Comparison of ENCODE assay signal across 12 mouse cellular contexts in the genomic region with DNA sequence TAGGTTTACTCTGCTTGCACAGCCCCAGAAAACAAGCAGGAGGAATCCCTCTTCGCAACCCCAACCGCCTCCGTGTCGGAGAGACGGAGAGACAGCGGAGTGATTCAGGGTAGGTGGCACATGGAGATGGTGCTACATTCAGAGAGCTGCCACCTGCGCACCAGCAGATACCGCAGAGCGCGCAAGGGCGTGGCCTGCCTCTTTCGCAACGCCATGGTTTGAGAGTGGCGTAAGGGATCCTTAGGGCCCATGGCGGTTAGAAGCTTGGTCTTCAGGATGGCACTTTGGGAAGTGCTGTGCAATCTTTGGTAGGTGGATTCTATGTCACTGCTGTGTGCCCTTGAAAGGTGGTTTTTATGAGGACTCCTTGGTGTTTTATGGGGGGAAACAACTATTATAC.
"Had no signal": no experiment of that assay in that cellular context is flagged by ENCODE, and none has a peak within 500 bp of the region (broad histone marks: within the 10 kb centered on the region; RNA-seq: fewer than 3 reads in every experiment).

No protein-coding gene starts in this region.

- DNase-seq: kidney, postnatal 25 days; layer of hippocampus, adult 9-11 months; liver, embryonic 13.5 days; lung, adult 2 months; lung, postnatal 14 days; lung, postnatal 4 days; retina, postnatal 1 day; right cerebral cortex, postnatal 25 days; spleen, adult 18-20 months; thymus, postnatal 25 days had no signal

- ATAC-seq: midbrain, embryonic 13.5 days; midbrain, embryonic 16.5 days had no signal
